Mouse (Mus musculus) liver, adult 2 months (tissue): ENCODE results near the gene Mrps25.

ENCODE experiments used
- CTCF ChIP-seq: fragments of 200-500 bp; IDR thresholded peaks from 2 replicates; pipeline ENCODE4 v1.5.1; 2011; ENCODE audit warnings: low read depth, low read length, control low read depth
- POLR2A ChIP-seq: fragments of 200-500 bp; IDR thresholded peaks from 2 replicates; pipeline ENCODE4 v1.6.1; 2011; ENCODE audit warnings: low read length, control low read depth; ENCODE audit not compliant: insufficient read depth; ENCODE audit errors: extremely low read depth

DNA sequence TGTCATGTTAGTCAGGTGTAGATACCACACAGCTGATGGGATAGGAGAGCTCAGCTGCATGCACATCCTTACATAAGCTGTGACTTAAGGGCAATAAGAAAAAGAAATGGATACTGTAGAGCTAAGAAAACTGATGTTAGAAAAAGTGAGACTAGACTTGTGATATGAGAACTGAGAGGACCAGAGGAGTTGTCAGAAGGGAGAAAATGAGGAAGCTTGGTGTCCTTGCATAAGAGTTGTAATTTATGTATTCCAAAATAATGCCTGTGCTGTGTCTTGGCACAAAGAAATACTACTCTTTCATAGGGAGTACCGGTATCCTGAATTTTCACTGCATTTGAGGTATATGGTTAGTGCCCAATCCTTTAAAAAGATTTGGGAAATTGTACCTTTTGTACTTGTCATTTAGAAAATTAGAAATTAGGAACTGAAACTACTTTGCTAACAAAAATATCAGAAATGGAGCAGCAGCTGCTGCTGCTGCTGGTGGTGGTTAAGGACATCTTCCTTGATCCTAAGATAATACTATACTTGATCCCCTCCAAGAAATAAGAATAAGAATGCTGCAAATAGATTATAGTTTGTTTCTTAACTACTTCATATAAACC lies 56.9 kb downstream of the Mrps25 start:
- no peak for TF ChIP-seq CTCF
- TF ChIP-seq POLR2A = no peak
